Mouse (Mus musculus) E14TG2a.4 (cell line): ENCODE data around the gene Zfp963.

Experiments used
- CTCF ChIP-seq: conservative IDR thresholded peaks from 2 replicates; pipeline ENCODE4 v1.5.1; 2014; ENCODE audit warnings: low read length
- NANOG ChIP-seq: IDR thresholded peaks from 2 replicates; pipeline ENCODE4 v1.6.1; 2014; ENCODE audit warnings: borderline replicate concordance, low read length, mixed read lengths
- POU5F1 ChIP-seq: IDR thresholded peaks from 2 replicates; pipeline ENCODE4 v1.6.1; 2014; ENCODE audit warnings: low read length, borderline replicate concordance

GRCm38 (mm10) chr8:69799261-69799660 lies 49.5 kb upstream of the Zfp963 start:
- no peak for TF ChIP-seq CTCF
- TF ChIP-seq NANOG, result no peak
- TF ChIP-seq POU5F1, result no peak
